Mouse (Mus musculus): ENCODE measurements at regions not wholly inside any gene's neighbourhood (a gene's known extent, or its start where the extent isn't known, plus 50 kb on each side); places are given as distances from the start of the nearest gene placed in this dataset.

- DNase-seq (ENCODE audit: low spot score in 2 of 2): no peak
Measured at GRCm38 (mm10) chr3:147444005-147444763, 592.0 kb downstream of the Ttll7 start.

- no peak for DNase-seq (ENCODE audit: low spot score in 2 of 2)
Measured at GRCm38 (mm10) chr3:147445066-147445844, 593.1 kb downstream of the Ttll7 start.

- no peak for DNase-seq (ENCODE audit: low spot score in 2 of 2)
Measured at GRCm38 (mm10) chr3:147445884-147446283, 593.7 kb downstream of the Ttll7 start.

DNA sequence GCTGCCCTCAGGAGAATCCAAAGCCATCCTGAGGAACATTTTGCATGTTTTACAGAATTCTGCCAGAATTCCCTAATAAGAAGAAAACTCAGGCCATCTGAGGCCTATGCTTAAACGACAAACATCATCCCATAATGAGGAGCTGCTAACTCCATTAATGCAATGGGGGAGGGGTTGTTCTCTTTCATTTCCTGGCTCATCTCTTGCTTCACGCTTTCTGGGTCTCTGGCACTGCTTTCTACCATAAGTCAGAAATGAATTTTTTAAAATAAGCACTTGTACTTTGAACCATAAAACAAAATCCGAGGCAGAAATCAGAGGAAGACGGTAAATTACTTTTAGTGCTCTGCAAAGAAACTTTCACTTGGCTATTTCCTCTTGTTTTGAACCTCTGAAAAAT, 600.0 kb downstream of the Ttll7 start:
- DNase-seq (ENCODE audit: low spot score in 2 of 2): no peak

GRCm38 (mm10) chr3:147455383-147455782, 603.2 kb downstream of the Ttll7 start:
- no peak for DNase-seq (ENCODE audit: low spot score in 2 of 2)

DNA sequence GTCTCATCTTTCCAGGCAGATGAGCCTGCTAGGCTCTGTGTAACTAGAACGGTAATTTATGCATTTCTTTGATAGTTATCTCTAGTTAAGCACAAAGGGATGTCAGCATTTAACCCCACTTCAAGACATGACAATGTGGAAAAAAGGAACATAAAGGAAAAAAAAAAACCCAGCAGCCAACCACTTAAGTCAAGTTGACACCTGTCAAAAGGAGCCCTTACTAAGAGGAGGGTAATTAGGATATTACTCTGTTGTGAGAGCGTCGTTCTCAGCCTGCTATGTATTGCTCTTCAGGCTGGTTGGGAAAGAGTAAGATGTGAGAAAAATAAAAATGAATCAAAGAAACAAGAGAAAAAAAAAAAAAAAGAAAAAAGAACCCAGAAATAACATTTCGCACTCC, 604.1 kb downstream of the Ttll7 start:
- DNase-seq (ENCODE audit: low spot score in 2 of 2): no peak

DNA sequence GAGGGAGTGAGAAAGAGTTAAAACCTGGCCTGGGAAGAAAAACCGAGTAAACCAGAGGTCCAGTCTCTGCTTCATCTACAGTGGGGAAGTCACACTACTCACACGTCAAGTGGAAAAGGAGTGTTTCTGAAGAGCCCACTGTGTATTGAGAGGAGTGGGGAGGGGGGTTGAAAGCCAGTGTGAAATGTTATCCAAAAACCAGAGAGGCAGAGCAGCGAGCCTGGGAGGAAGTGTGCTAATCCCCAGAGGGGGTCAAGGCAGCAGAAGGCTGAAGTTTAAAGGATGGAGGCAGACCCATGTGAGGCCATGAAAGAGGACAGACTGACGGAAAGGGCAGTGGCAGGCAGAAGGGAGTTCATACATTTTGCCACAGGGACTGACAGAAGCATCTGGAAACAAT, 605.9 kb downstream of the Ttll7 start:
- DNase-seq (ENCODE audit: low spot score in 2 of 2): no peak

- DNase-seq (ENCODE audit: low spot score in 2 of 2): no peak
Measured at GRCm38 (mm10) chr3:147479890-147480289, 627.7 kb downstream of the Ttll7 start.
